Mouse (Mus musculus): ENCODE data around the gene Xpr1. TPM values are rescaled to one million over a fixed set of nuclear protein-coding genes. Genes with fewer than 3 reads are reported as not detected.

Xpr1 gene
- 10.0 and 11.1 TPM in 2 replicates for polyA plus RNA-seq (2012; rRNA removed)
- polyA plus RNA-seq (2014; fragmentation: Nextera tagmentation; extraction: Ambion mirVana): 5.9 and 6.4 TPM in 2 replicates

- Histone ChIP-seq H3K9me3 (ENCODE audit: control insufficient read depth, low read length) (no peaks in the 10 kb centered on the region), H3K4me3 (replicated peaks; ENCODE audit: low read length) (peak within 1 kb of the TSS; percentile 91), H3K4me2 (replicated peaks; ENCODE audit: low read depth, low read length, severe bottlenecking) (peak within 1 kb of the TSS; percentile 74), H3K4me1 (ENCODE audit: control insufficient read depth, insufficient read depth, low read length) (no peaks in the 10 kb centered on the region), H3K27ac (replicated peaks; ENCODE audit: low read depth, low read length) (peak within 1 kb of the TSS; percentile 58), H3K36me3 (ENCODE audit: control insufficient read depth, insufficient read depth, low read length) (no peaks in the 10 kb centered on the region), H3K27me3 (ENCODE audit: control insufficient read depth, insufficient read depth, low read length) (no peaks in the 10 kb centered on the region), H3K9ac (ENCODE audit: low read depth, low read length, severe bottlenecking) (peak within 1 kb of the TSS; percentile 66)
- TF ChIP-seq POLR2A (IDR thresholded peaks at IDR 0.05; ENCODE audit: borderline replicate concordance, extremely low read depth, insufficient read depth, insufficient read length): no peak
- WGBS: under 1% methylated on average over 60 of the region's 82 CpGs
- ATAC-seq (ENCODE audit: low FRiP score, low read depth) (peak; percentile 94), DNase-seq (ENCODE audit: low spot score) (peak; percentile 93)
These were observed at the start of gene Xpr1 for GRCm38 (mm10) chr1:155416701-155417677. Gene Xpr1 (minus strand): TSS chr1:155417415.

- Histone ChIP-seq H3K4me1 (ENCODE audit: control insufficient read depth, insufficient read depth, low read length) (no peaks in the 10 kb centered on the region), H3K9ac (ENCODE audit: low read depth, low read length, severe bottlenecking) (no peak overlapping the region), H3K27me3 (ENCODE audit: control insufficient read depth, insufficient read depth, low read length) (no peaks in the 10 kb centered on the region), H3K27ac (replicated peaks; ENCODE audit: low read depth, low read length) (no peak overlapping the region), H3K36me3 (ENCODE audit: control insufficient read depth, insufficient read depth, low read length) (no peaks in the 10 kb centered on the region), H3K9me3 (ENCODE audit: control insufficient read depth, low read length) (no peaks in the 10 kb centered on the region), H3K4me2 (replicated peaks; ENCODE audit: low read depth, low read length, severe bottlenecking) (no peak overlapping the region), H3K4me3 (replicated peaks; ENCODE audit: low read length) (no peak overlapping the region)
- DNase-seq (ENCODE audit: low spot score) (no peak), ATAC-seq (ENCODE audit: low FRiP score, low read depth) (no peak)
- no peak for TF ChIP-seq POLR2A (IDR thresholded peaks at IDR 0.05; ENCODE audit: borderline replicate concordance, extremely low read depth, insufficient read depth, insufficient read length)
- WGBS: 28% methylated on average over 10 of the region's 10 CpGs
These were observed 46.2 kb upstream of the Xpr1 start for GRCm38 (mm10) chr1:155463442-155463841.

- H3K4me1 ChIP-seq (ENCODE audit: control insufficient read depth, insufficient read depth, low read length): no peaks in the 10 kb centered on the region
- H3K27me3 ChIP-seq (ENCODE audit: control insufficient read depth, insufficient read depth, low read length): no peaks in the 10 kb centered on the region
- DNase-seq (ENCODE audit: low spot score) (no peak), ATAC-seq (ENCODE audit: low FRiP score, low read depth) (no peak)
- H3K9me3 ChIP-seq (ENCODE audit: control insufficient read depth, low read length): no peaks in the 10 kb centered on the region
- H3K4me3 ChIP-seq (replicated peaks; ENCODE audit: low read length): no peak overlapping the region
- no peak overlapping the region for H3K27ac ChIP-seq (replicated peaks; ENCODE audit: low read depth, low read length)
- no peak overlapping the region for H3K4me2 ChIP-seq (replicated peaks; ENCODE audit: low read depth, low read length, severe bottlenecking)
- WGBS: 85% methylated on average over 5 of the region's 5 CpGs
- no peak overlapping the region for H3K9ac ChIP-seq (ENCODE audit: low read depth, low read length, severe bottlenecking)
- no peak for TF ChIP-seq POLR2A (IDR thresholded peaks at IDR 0.05; ENCODE audit: borderline replicate concordance, extremely low read depth, insufficient read depth, insufficient read length)
- no peaks in the 10 kb centered on the region for H3K36me3 ChIP-seq (ENCODE audit: control insufficient read depth, insufficient read depth, low read length)
These were observed 45.4 kb upstream of the Xpr1 start for GRCm38 (mm10) chr1:155462582-155462981.

- Histone ChIP-seq H3K36me3 (ENCODE audit: control insufficient read depth, insufficient read depth, low read length) (no peaks in the 10 kb centered on the region), H3K27me3 (ENCODE audit: control insufficient read depth, insufficient read depth, low read length) (no peaks in the 10 kb centered on the region), H3K4me2 (replicated peaks; ENCODE audit: low read depth, low read length, severe bottlenecking) (no peak overlapping the region), H3K9ac (ENCODE audit: low read depth, low read length, severe bottlenecking) (no peak overlapping the region), H3K27ac (replicated peaks; ENCODE audit: low read depth, low read length) (no peak overlapping the region), H3K9me3 (ENCODE audit: control insufficient read depth, low read length) (no peaks in the 10 kb centered on the region), H3K4me1 (ENCODE audit: control insufficient read depth, insufficient read depth, low read length) (no peaks in the 10 kb centered on the region), H3K4me3 (replicated peaks; ENCODE audit: low read length) (no peak overlapping the region)
- 85% methylated on average over 7 of the region's 7 CpGs for WGBS
- no peak for ATAC-seq (ENCODE audit: low FRiP score, low read depth)
- DNase-seq (ENCODE audit: low spot score): no peak
- TF ChIP-seq POLR2A (IDR thresholded peaks at IDR 0.05; ENCODE audit: borderline replicate concordance, extremely low read depth, insufficient read depth, insufficient read length): no peak
These were observed 40.3 kb upstream of the Xpr1 start for GRCm38 (mm10) chr1:155457532-155457931.

- no peak overlapping the region for H3K4me2 ChIP-seq (replicated peaks; ENCODE audit: low read depth, low read length, severe bottlenecking)
- DNase-seq (ENCODE audit: low spot score) (no peak), ATAC-seq (ENCODE audit: low FRiP score, low read depth) (no peak)
- no peak for TF ChIP-seq POLR2A (IDR thresholded peaks at IDR 0.05; ENCODE audit: borderline replicate concordance, extremely low read depth, insufficient read depth, insufficient read length)
- H3K9ac ChIP-seq (ENCODE audit: low read depth, low read length, severe bottlenecking): no peak overlapping the region
- no peaks in the 10 kb centered on the region for H3K36me3 ChIP-seq (ENCODE audit: control insufficient read depth, insufficient read depth, low read length)
- H3K27ac ChIP-seq (replicated peaks; ENCODE audit: low read depth, low read length): no peak overlapping the region
- no peak overlapping the region for H3K4me3 ChIP-seq (replicated peaks; ENCODE audit: low read length)
- 65% methylated on average over 8 of the region's 8 CpGs for WGBS
- no peaks in the 10 kb centered on the region for H3K4me1 ChIP-seq (ENCODE audit: control insufficient read depth, insufficient read depth, low read length)
- no peaks in the 10 kb centered on the region for H3K27me3 ChIP-seq (ENCODE audit: control insufficient read depth, insufficient read depth, low read length)
- H3K9me3 ChIP-seq (ENCODE audit: control insufficient read depth, low read length): no peaks in the 10 kb centered on the region
These were observed 36.0 kb upstream of the Xpr1 start for GRCm38 (mm10) chr1:155453180-155453579.

All from limb, embryonic 14.5 days (tissue).